Mouse (Mus musculus) MEL (cell line): ENCODE measurements around the gene Trp53rkb. TPM values are rescaled to one million over a fixed set of nuclear protein-coding genes. Genes with fewer than 3 reads are reported as not detected.

ENCODE experiments used
- DNase-seq: peaks from one replicate; pipeline ENCODE4 v3.0.0; 2011; ENCODE audit warnings: low read depth, low spot score
- H3K27ac ChIP-seq: 2 replicates; pipeline ENCODE4 v1.5.1; 2012; ENCODE audit warnings: low read depth, mild to moderate bottlenecking, control low read depth, low read length, moderate library complexity; ENCODE audit not compliant: control insufficient read depth
- H3K27me3 ChIP-seq, 2 experiments: fragments of 150-350 bp in 1 of 2; sonication (generic) in 1 of 2; 2 replicates each; pipeline ENCODE4 v1.6.1; 2012; ENCODE audit warnings: low read length in 2 of 2, mild to moderate bottlenecking in 2 of 2, improper control_type of control experiment in 1 of 2, moderate library complexity in 1 of 2; ENCODE audit not compliant: insufficient read depth in 2 of 2, control insufficient read depth in 1 of 2
- H3K36me3 ChIP-seq, 2 experiments: 2 replicates each; pipeline ENCODE4 v1.6.1; 2012 to 2014; ENCODE audit warnings: low read length in 2 of 2, improper control_type of control experiment in 1 of 2, inconsistent platforms in 1 of 2, mild to moderate bottlenecking in 1 of 2; ENCODE audit not compliant: insufficient read depth in 2 of 2, control insufficient read depth in 1 of 2
- H3K4me1 ChIP-seq, 2 experiments: fragments of 150-350 bp in 1 of 2; sonication (generic) in 1 of 2; 2 replicates each; pipeline ENCODE4 v1.6.1; 2012; ENCODE audit warnings: low read length in 2 of 2, improper control_type of control experiment in 1 of 2, mild to moderate bottlenecking in 1 of 2; ENCODE audit not compliant: insufficient read depth in 2 of 2, control insufficient read depth in 1 of 2
- H3K4me3 ChIP-seq, 2 experiments: fragments of 150-350 bp in 1 of 2; sonication (generic) in 1 of 2; 2 replicates each; pipeline ENCODE4 v1.5.1; 2012; ENCODE audit warnings: low read depth in 2 of 2, low read length in 2 of 2, mild to moderate bottlenecking in 2 of 2, moderate library complexity in 2 of 2, control low read depth in 1 of 2, improper control_type of control experiment in 1 of 2; ENCODE audit not compliant: control insufficient read depth in 1 of 2, insufficient read depth in 1 of 2
- H3K79me2 ChIP-seq: 2 replicates; pipeline ENCODE4 v1.6.1; 2012; ENCODE audit warnings: mild to moderate bottlenecking, low read length, moderate library complexity; ENCODE audit not compliant: control insufficient read depth, poor library complexity, insufficient read depth
- H3K9ac ChIP-seq: 2 replicates; pipeline ENCODE4 v1.6.1; 2012; ENCODE audit warnings: low read depth, mild to moderate bottlenecking, control low read depth, low read length, moderate library complexity; ENCODE audit not compliant: control insufficient read depth, poor library complexity, severe bottlenecking
- H3K9me3 ChIP-seq: fragments of 150-350 bp; sonication (generic); replicated peaks from 2 replicates; pipeline ENCODE4 v1.6.1; 2012; ENCODE audit warnings: mild to moderate bottlenecking, low read length, improper control_type of control experiment, moderate library complexity; ENCODE audit not compliant: insufficient read depth
- CHD2 ChIP-seq: IDR thresholded peaks from 2 replicates; pipeline ENCODE4 v1.6.1; 2011; ENCODE audit warnings: low read length, improper control_type of control experiment
- CTCF ChIP-seq, 3 experiments: IDR thresholded peaks in 2 of 3; conservative IDR thresholded peaks in 1 of 3; 2 replicates each; pipeline ENCODE4 v1.5.1; 2011 to 2012; ENCODE audit warnings: low read length in 3 of 3, low read depth in 2 of 3, mild to moderate bottlenecking in 2 of 3, improper control_type of control experiment in 1 of 3, inconsistent platforms in 1 of 3, mixed read lengths in 1 of 3, moderate library complexity in 1 of 3; ENCODE audit not compliant: control insufficient read depth in 1 of 3, insufficient read depth in 1 of 3, poor library complexity in 1 of 3, severe bottlenecking in 1 of 3
- E2F4 ChIP-seq: IDR thresholded peaks from 2 replicates; pipeline ENCODE4 v1.6.1; 2011; ENCODE audit warnings: low read depth, low read length, improper control_type of control experiment, borderline replicate concordance
- EP300 ChIP-seq, 2 experiments: IDR thresholded peaks; 2 replicates each; pipeline ENCODE4 v1.6.1; 2011; ENCODE audit warnings: improper control_type of control experiment in 2 of 2, low read length in 2 of 2, low read depth in 1 of 2, mild to moderate bottlenecking in 1 of 2
- GABPA ChIP-seq: IDR thresholded peaks from 2 replicates; pipeline ENCODE4 v1.6.1; 2012; ENCODE audit warnings: low read depth, mild to moderate bottlenecking, inconsistent platforms, low read length, improper control_type of control experiment, moderate library complexity
- GATA1 ChIP-seq: IDR thresholded peaks from 2 replicates; pipeline ENCODE4 v1.6.1; 2011; ENCODE audit warnings: low read depth, low read length, improper control_type of control experiment
- HCFC1 ChIP-seq: IDR thresholded peaks from 2 replicates; pipeline ENCODE4 v1.6.1; 2012; ENCODE audit warnings: low read depth, mild to moderate bottlenecking, inconsistent platforms, low read length, improper control_type of control experiment, moderate library complexity
- MAFK ChIP-seq: IDR thresholded peaks from 2 replicates; pipeline ENCODE4 v1.6.1; 2011; ENCODE audit warnings: low read depth, mild to moderate bottlenecking, low read length, improper control_type of control experiment, borderline replicate concordance
- MAX ChIP-seq: IDR thresholded peaks from 2 replicates; pipeline ENCODE4 v1.6.1; 2011; ENCODE audit warnings: low read length, improper control_type of control experiment
- MEF2A ChIP-seq: IDR thresholded peaks from 2 replicates; pipeline ENCODE4 v1.6.1; 2014; ENCODE audit warnings: low read depth, mild to moderate bottlenecking, inconsistent platforms, low read length, improper control_type of control experiment; ENCODE audit not compliant: poor library complexity, insufficient replicate concordance, severe bottlenecking; ENCODE audit errors: extremely low read depth
- MXI1 ChIP-seq: IDR thresholded peaks from 2 replicates; pipeline ENCODE4 v1.6.1; 2011; ENCODE audit warnings: mild to moderate bottlenecking, low read depth, low read length, improper control_type of control experiment
- MYB ChIP-seq: IDR thresholded peaks from 2 replicates; pipeline ENCODE4 v1.6.1; 2011; ENCODE audit warnings: mild to moderate bottlenecking, low read depth, low read length, improper control_type of control experiment
- MYC ChIP-seq: IDR thresholded peaks from 2 replicates; pipeline ENCODE4 v1.6.1; 2011; ENCODE audit warnings: low read depth, mild to moderate bottlenecking, low read length, improper control_type of control experiment, moderate library complexity
- NRF1 ChIP-seq: IDR thresholded peaks from 2 replicates; pipeline ENCODE4 v1.6.1; 2014; ENCODE audit warnings: low read depth, mild to moderate bottlenecking, inconsistent platforms, low read length, improper control_type of control experiment, moderate library complexity; ENCODE audit not compliant: poor library complexity, insufficient read depth, severe bottlenecking
- POLR2AphosphoS2 ChIP-seq: IDR thresholded peaks from 2 replicates; pipeline ENCODE4 v1.6.1; 2011; ENCODE audit warnings: low read length, improper control_type of control experiment
- POLR2AphosphoS5 ChIP-seq: IDR thresholded peaks from 2 replicates; pipeline ENCODE4 v1.6.1; 2012; ENCODE audit warnings: low read depth, borderline replicate concordance, mild to moderate bottlenecking, inconsistent platforms, low read length, moderate library complexity, mixed read lengths
- SIN3A ChIP-seq: IDR thresholded peaks from 2 replicates; pipeline ENCODE4 v1.6.1; 2012; ENCODE audit warnings: low read length, improper control_type of control experiment, inconsistent platforms
- SMC3 ChIP-seq: IDR thresholded peaks from 2 replicates; pipeline ENCODE4 v1.6.1; 2011; ENCODE audit warnings: low read depth, low read length, improper control_type of control experiment
- TBP ChIP-seq: IDR thresholded peaks from 2 replicates; pipeline ENCODE4 v1.8.0; 2011; ENCODE audit warnings: low read depth, low read length, improper control_type of control experiment
- TCF12 ChIP-seq: IDR thresholded peaks from 2 replicates; pipeline ENCODE4 v1.6.1; 2014; ENCODE audit warnings: low read depth, mild to moderate bottlenecking, inconsistent platforms, low read length, improper control_type of control experiment, moderate library complexity
- UBTF ChIP-seq: IDR thresholded peaks from 2 replicates; pipeline ENCODE4 v1.6.1; 2012; ENCODE audit warnings: low read depth, mild to moderate bottlenecking, inconsistent platforms, low read length, improper control_type of control experiment, moderate library complexity, borderline replicate concordance; ENCODE audit not compliant: insufficient read depth
- USF2 ChIP-seq, 2 experiments: IDR thresholded peaks; 2 replicates each; pipeline ENCODE4 v1.6.1; 2011 to 2012; ENCODE audit warnings: improper control_type of control experiment in 2 of 2, low read length in 2 of 2, borderline replicate concordance in 1 of 2, inconsistent platforms in 1 of 2, low read depth in 1 of 2, mild to moderate bottlenecking in 1 of 2; ENCODE audit not compliant: insufficient read depth in 1 of 2
- ZMIZ1 ChIP-seq: IDR thresholded peaks from 2 replicates; pipeline ENCODE4 v1.6.1; 2012; ENCODE audit warnings: low read depth, mild to moderate bottlenecking, inconsistent platforms, low read length, improper control_type of control experiment, moderate library complexity
- ZNF384 ChIP-seq: IDR thresholded peaks from 2 replicates; pipeline ENCODE4 v1.6.1; 2012; ENCODE audit warnings: low read depth, mild to moderate bottlenecking, inconsistent platforms, low read length, improper control_type of control experiment
- polyA plus RNA-seq, 2 experiments: library from polyadenylated mRNA; stranded (reverse) in 1 of 2; unstranded in 1 of 2; fragments of >175 nt in 1 of 2; fragments of >200 nt in 1 of 2; gene quantifications; 2 replicates each; pipeline versions ENCODE4 v1.2.1 to v1.2.4; 2012; ENCODE audit warnings: low replicate concordance in 2 of 2, low read depth in 1 of 2; ENCODE audit not compliant: insufficient read length in 2 of 2, insufficient read depth in 1 of 2, missing spikeins in 1 of 2
- total RNA-seq: library from RNA; depleted of rRNA; stranded (reverse); fragments of 300-350 nt; gene quantifications from 2 replicates; pipeline ENCODE4 v1.2.3, GENCODE M21; 2012

Gene Trp53rkb
- total and polyA plus RNA-seq, 3 experiments, result 6.8 to 8.9 TPM; not detected in 1

- no peaks in the 10 kb centered on the region for H3K9me3 ChIP-seq
- no peaks in the 10 kb centered on the region for H3K27me3 ChIP-seq
- H3K27ac ChIP-seq, result no peak overlapping the region
- DNase-seq, result no peak
- H3K79me2 ChIP-seq, result no peaks in the 10 kb centered on the region
- TF ChIP-seq EP300 (IDR thresholded peaks at IDR 0.05; ENCODE audit: low read depth in 1 of 2, low read length in 2 of 2), result no peak
- no peak for TF ChIP-seq MAX
- TF ChIP-seq HCFC1, result no peak
- TF ChIP-seq CHD2, result no peak
- no peak for TF ChIP-seq ZMIZ1
- TF ChIP-seq TBP, result no peak
- TF ChIP-seq E2F4, result no peak
- no peak for TF ChIP-seq UBTF
- TF ChIP-seq MAFK, result no peak
- TF ChIP-seq MYB, result no peak
- TF ChIP-seq SIN3A, result no peak
- no peak for TF ChIP-seq GATA1
- no peak for TF ChIP-seq ZNF384
- TF ChIP-seq POLR2AphosphoS5, result no peak
- no peak for TF ChIP-seq TCF12
- no peak for TF ChIP-seq GABPA
- H3K4me1 ChIP-seq, result no peaks in the 10 kb centered on the region
- H3K9ac ChIP-seq, result no peak overlapping the region
- H3K4me3 ChIP-seq, result no peak overlapping the region
- H3K36me3 ChIP-seq, result no peaks in the 10 kb centered on the region
Observed at GRCm38 (mm10) chr2:166764051-166764450, 28.3 kb upstream of the Trp53rkb start.

GRCm38 (mm10) chr2:166767591-166767990, 24.7 kb upstream of the Trp53rkb start:
- H3K79me2 ChIP-seq, result no peaks in the 10 kb centered on the region
- TF ChIP-seq MXI1 (no peak), USF2 (IDR thresholded peaks at IDR 0.05; ENCODE audit: borderline replicate concordance in 1 of 2, insufficient read depth in 1 of 2, low read depth in 1 of 2, low read length in 2 of 2) (no peak), E2F4 (no peak), HCFC1 (no peak), SMC3 (peak; percentile 25; the same call in 1 of the 2 replicates), TBP (no peak), NRF1 (no peak), CTCF (IDR thresholded peaks at IDR 0.05 in 2 of 3, conservative IDR thresholded peaks at IDR 0.05 in 1 of 3; ENCODE audit: control insufficient read depth in 1 of 3, insufficient read depth in 1 of 3, low read depth in 2 of 3, low read length in 3 of 3, poor library complexity in 1 of 3, severe bottlenecking in 1 of 3) (peak in 1 of 3 experiments; percentile 5; a peak in 1 of 6 replicates), MEF2A (no peak), MYC (no peak), POLR2AphosphoS2 (no peak), ZNF384 (no peak), GATA1 (no peak)
- no peak for DNase-seq
- H3K27me3 ChIP-seq, result no peaks in the 10 kb centered on the region
- no peaks in the 10 kb centered on the region for H3K36me3 ChIP-seq
- H3K4me1 ChIP-seq, result no peaks in the 10 kb centered on the region
- H3K4me3 ChIP-seq, result no peak overlapping the region
- no peaks in the 10 kb centered on the region for H3K9me3 ChIP-seq
- H3K27ac ChIP-seq, result no peak overlapping the region
- H3K9ac ChIP-seq, result no peak overlapping the region
